Mouse (Mus musculus) liver, adult 2 months (tissue): ENCODE results near the gene Ptpn7.

ENCODE experiments used
- CTCF ChIP-seq: fragments of 200-500 bp; IDR thresholded peaks from 2 replicates; pipeline ENCODE4 v1.5.1; 2011; ENCODE audit warnings: low read depth, low read length, control low read depth
- POLR2A ChIP-seq: fragments of 200-500 bp; IDR thresholded peaks from 2 replicates; pipeline ENCODE4 v1.6.1; 2011; ENCODE audit warnings: low read length, control low read depth; ENCODE audit not compliant: insufficient read depth; ENCODE audit errors: extremely low read depth

- TF ChIP-seq POLR2A, result no peak
- TF ChIP-seq CTCF, result no peak
Observed at GRCm38 (mm10) chr1:135146077-135146945, 13.8 kb downstream of the Ptpn7 start, which contains the start of gene Arl8a.
